In genomic region chr2:155606360-155606759, GRCm38 (mm10) we compare ENCODE assay signal across 10 mouse cellular contexts. TPM values are rescaled to one million over a fixed set of nuclear protein-coding genes. Genes with fewer than 3 reads are reported as not detected.
DNase-seq lines count a peak whose midpoint lies in the region; ATAC-seq lines count a peak whose summit lies in the region.
"Had no signal": no experiment of that assay in that cellular context is flagged by ENCODE, and none has a peak within 500 bp of the region (broad histone marks: within the 10 kb centered on the region; RNA-seq: fewer than 3 reads in every experiment).

No protein-coding gene starts in this region.

- H3K9me3 ChIP-seq in liver, embryonic 16.5 days (replicated peaks; ENCODE audit: control insufficient read depth, low read length), result no peaks in the 10 kb centered on the region
- H3K9me3 ChIP-seq in hindbrain, embryonic 13.5 days, result no peaks in the 10 kb centered on the region
- H3K9me3 ChIP-seq: neural tube, embryonic 15.5 days had no signal

- H3K27ac ChIP-seq in liver, embryonic 16.5 days (ENCODE audit: low read length), result peak overlapping the region; percentile 95
- no peak overlapping the region for H3K27ac ChIP-seq in hindbrain, embryonic 13.5 days
- H3K27ac ChIP-seq: macrophage; neural tube, embryonic 15.5 days had no signal

- peak overlapping the region; percentile 69 for H3K9ac ChIP-seq in liver, embryonic 16.5 days (ENCODE audit: low read depth, low read length)
- H3K9ac ChIP-seq in hindbrain, embryonic 13.5 days, result no peak overlapping the region
- H3K9ac ChIP-seq: neural tube, embryonic 15.5 days had no signal

- peak; percentile 78 for DNase-seq in layer of hippocampus, adult 11-12 months (ENCODE audit: low spot score)
- no peak for DNase-seq in layer of hippocampus, adult 9-10 months (ENCODE audit: low spot score)
- DNase-seq in cerebellum, postnatal 25 days, result peak; percentile 71 to 83
- peak; percentile 77 for DNase-seq in heart, postnatal 4 days
- no peak for DNase-seq in lung, postnatal 25 days (ENCODE audit: low spot score)

- no peaks in the 10 kb centered on the region for H3K27me3 ChIP-seq in liver, embryonic 16.5 days (ENCODE audit: control insufficient read depth, insufficient read depth, low read depth, low read length)
- no peaks in the 10 kb centered on the region for H3K27me3 ChIP-seq in hindbrain, embryonic 13.5 days
- H3K27me3 ChIP-seq: neural tube, embryonic 15.5 days had no signal

- peaks cover 47% of the 10 kb centered on the region for H3K4me1 ChIP-seq in liver, embryonic 16.5 days (ENCODE audit: control insufficient read depth, low read depth, low read length)
- no peaks in the 10 kb centered on the region for H3K4me1 ChIP-seq in hindbrain, embryonic 13.5 days (replicated peaks)
- H3K4me1 ChIP-seq: neural tube, embryonic 15.5 days had no signal

- no peak overlapping the region for H3K4me3 ChIP-seq in liver, embryonic 16.5 days (ENCODE audit: low read depth, low read length)
- H3K4me3 ChIP-seq in hindbrain, embryonic 13.5 days, result no peak overlapping the region
- H3K4me3 ChIP-seq: neural tube, embryonic 15.5 days had no signal

- no peak for ATAC-seq in liver, embryonic 16.5 days (ENCODE audit: low read depth)
- no peak for ATAC-seq in inflammation-experienced regulatory T-cells, adult 6 months
- no peak for ATAC-seq in hindbrain, embryonic 13.5 days (ENCODE audit: low FRiP score)

- no peaks in the 10 kb centered on the region for H3K36me3 ChIP-seq in liver, embryonic 16.5 days (ENCODE audit: control insufficient read depth, insufficient read depth)
- no peaks in the 10 kb centered on the region for H3K36me3 ChIP-seq in hindbrain, embryonic 13.5 days
- H3K36me3 ChIP-seq: neural tube, embryonic 15.5 days had no signal

- WGBS in liver, embryonic 16.5 days (ENCODE audit: insufficient replicate concordance), result 76% methylated on average over 4 of the region's 4 CpGs
- 76% methylated on average over 4 of the region's 4 CpGs for WGBS in hindbrain, embryonic 13.5 days

- H3K4me2 ChIP-seq in liver, embryonic 16.5 days (ENCODE audit: low read depth, low read length), result no peak overlapping the region
- H3K4me2 ChIP-seq in hindbrain, embryonic 13.5 days, result no peak overlapping the region
- H3K4me2 ChIP-seq: neural tube, embryonic 15.5 days had no signal

RNA-seq across cellular contexts. Expression of gene Myh7b, which starts 4.7 kb away (rescaled TPM):
- 10 to 100 TPM; 60.5 to 63.8 TPM for total RNA-seq in heart, postnatal 4 days (2021)
- 0.94 and 1.7 TPM in 2 replicates for polyA plus RNA-seq in liver, embryonic 16.5 days (2015; fragmentation: Nextera tagmentation; extraction: Ambion mirVana)
- polyA plus RNA-seq in inflammation-experienced regulatory T-cells, adult 6 months (2017; shearing (Covaris generic)), result under 1 TPM in 1 of 3 experiments, not detected in 2; 0.12 TPM
- polyA plus RNA-seq in hindbrain, embryonic 13.5 days (2015; fragmentation: Nextera tagmentation; extraction: Ambion mirVana), result 0.82 and 0.88 TPM in 2 replicates
- polyA plus RNA-seq: macrophage had no signal

RNA-seq across cellular contexts. Expression of gene Gss, which starts 13.8 kb away (rescaled TPM):
- 10 to 100 TPM; 17.3 to 18.2 TPM for total RNA-seq in heart, postnatal 4 days (2021)
- 77.8 and 81.1 TPM in 2 replicates for polyA plus RNA-seq in liver, embryonic 16.5 days (2015; fragmentation: Nextera tagmentation; extraction: Ambion mirVana)
- polyA plus RNA-seq in inflammation-experienced regulatory T-cells, adult 6 months (2017; shearing (Covaris generic)), result 10 to 100 TPM; 13.4 to 17.2 (median 15.1) TPM
- polyA plus RNA-seq in hindbrain, embryonic 13.5 days (2015; fragmentation: Nextera tagmentation; extraction: Ambion mirVana), result 14.8 and 16.4 TPM in 2 replicates

Comparison
In these comparisons a context has a peak if more than half of its experiments do, and no peak if none do; other contexts are left out.
1. DNase-seq: peak in layer of hippocampus, adult 11-12 months (single experiment), cerebellum, postnatal 25 days (2 of 2) and heart, postnatal 4 days (single experiment); none in layer of hippocampus, adult 9-10 months (single experiment) and lung, postnatal 25 days (single experiment).